Mouse (Mus musculus) heart, adult 2 months (tissue): Measurements from ENCODE around the gene Rbfox3. TPM values are rescaled to one million over a fixed set of nuclear protein-coding genes. Genes with fewer than 3 reads are reported as not detected.

ENCODE experiments used
- DNase-seq, 2 experiments: peaks; one replicate each; pipeline ENCODE4 v3.0.0; 2021
- H3K27ac ChIP-seq: fragments of 200-600 bp; 2 replicates; pipeline ENCODE4 v1.8.1; 2022
- H3K27me3 ChIP-seq: fragments of 200-500 bp; 2 replicates; pipeline ENCODE4 v1.6.1; 2012; ENCODE audit warnings: mild to moderate bottlenecking, low read length, inconsistent platforms, mixed read lengths; ENCODE audit not compliant: control insufficient read depth, insufficient read depth
- H3K36me3 ChIP-seq: fragments of 200-500 bp; 2 replicates; pipeline ENCODE4 v1.6.1; 2012; ENCODE audit warnings: low read length, inconsistent platforms; ENCODE audit not compliant: control insufficient read depth, insufficient read depth
- H3K4me1 ChIP-seq: fragments of 200-500 bp; 2 replicates; pipeline ENCODE4 v1.6.1; 2011; ENCODE audit warnings: low read length; ENCODE audit not compliant: control insufficient read depth, insufficient read depth
- H3K4me3 ChIP-seq: fragments of 200-600 bp; 2 replicates; pipeline ENCODE4 v1.8.1; 2022
- H3K79me2 ChIP-seq: fragments of 200-500 bp; replicated peaks from 2 replicates; pipeline ENCODE4 v1.6.1; 2012; ENCODE audit warnings: mild to moderate bottlenecking, inconsistent platforms, low read length, moderate library complexity, mixed read lengths; ENCODE audit not compliant: control insufficient read depth, insufficient read depth
- H3K9ac ChIP-seq: fragments of 200-500 bp; 2 replicates; pipeline ENCODE4 v1.6.1; 2012; ENCODE audit warnings: low read depth, mild to moderate bottlenecking, control low read depth, inconsistent platforms, low read length, mixed read lengths
- CTCF ChIP-seq: fragments of 200-600 bp; IDR thresholded peaks from 2 replicates; pipeline ENCODE4 v1.8.1; 2022; ENCODE audit warnings: antibody characterized with exemption, mild to moderate bottlenecking, moderate library complexity
- EP300 ChIP-seq: fragments of 200-500 bp; IDR thresholded peaks from 2 replicates; pipeline ENCODE4 v1.6.1; 2011; ENCODE audit warnings: low read depth, low read length, control low read depth; ENCODE audit not compliant: insufficient read depth
- POLR2A ChIP-seq: fragments of 200-500 bp; IDR thresholded peaks from 2 replicates; pipeline ENCODE4 v1.6.1; 2011; ENCODE audit warnings: mild to moderate bottlenecking, low read depth, low read length, control low read depth; ENCODE audit not compliant: insufficient read depth
- WGBS: fragments of 180-500 bp; shearing (Covaris S2); methylation state at CpG from one replicate; pipeline ENCODE4 v1.1.7; 2018; 5-methylcytosine and 5-hydroxymethylcytosine counted together
- intact Hi-C: fragments of 180-260 bp; cut with DNase I; formaldehyde crosslinking; loops from one replicate; pipeline ENCODE4 v1.15.1; 2025
- polyA plus RNA-seq: library from polyadenylated mRNA; depleted of rRNA; stranded (reverse); fragments of >200 nt; gene quantifications from 2 replicates; pipeline ENCODE4 v1.2.3, GENCODE M21; 2012
- total RNA-seq, 2 experiments: library from RNA; stranded (reverse); gene quantifications; 2 replicates each; pipeline ENCODE4 v1.2.3; 2021

The Rbfox3 gene
- total and polyA plus RNA-seq, 3 experiments, result 0.16 to 0.23 TPM; not detected in 1

DNA sequence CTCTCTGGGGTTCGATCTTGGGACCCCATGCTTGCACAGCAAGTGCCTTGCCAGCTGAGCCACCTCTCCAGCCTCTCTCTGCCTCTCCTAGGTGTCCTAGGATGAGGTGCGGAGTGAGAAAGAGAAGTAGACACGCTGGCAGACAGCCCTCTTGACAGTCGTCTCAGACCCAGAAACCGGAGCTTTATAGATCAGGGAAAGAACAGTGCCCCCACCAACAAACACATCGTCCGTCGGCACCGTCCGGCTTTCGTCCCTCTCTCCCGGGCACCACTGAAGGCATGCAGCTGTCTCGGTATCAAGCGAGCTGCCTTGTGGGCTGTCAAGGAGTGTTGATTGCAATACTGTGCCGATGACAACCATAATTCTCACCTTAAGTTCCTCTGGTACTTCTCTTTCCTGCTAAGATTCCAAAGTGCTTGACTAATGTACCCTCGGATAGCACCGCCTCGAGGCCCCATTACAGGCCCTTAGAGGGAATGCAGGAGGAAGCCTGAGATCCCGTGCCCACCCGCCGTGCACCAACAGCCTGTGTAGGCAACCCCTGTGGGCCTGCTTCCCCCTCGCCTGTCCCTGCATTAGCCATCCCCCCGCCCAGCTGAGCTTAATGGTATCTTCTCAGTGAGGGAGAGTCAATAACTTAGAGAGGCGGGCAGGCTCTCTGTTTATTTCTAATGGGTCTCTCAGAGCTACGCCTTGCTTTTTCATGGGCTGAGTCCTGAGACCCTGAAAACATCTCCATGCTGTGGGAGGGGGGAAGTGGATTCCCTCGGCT, 11.4 kb downstream of the Rbfox3 start:
- intact Hi-C loops, result no loop called here
- Histone ChIP-seq H3K27ac (no peak overlapping the region), H3K27me3 (no peaks in the 10 kb centered on the region; the same call in 1 of the 2 replicates), H3K79me2 (no peaks in the 10 kb centered on the region), H3K36me3 (no peaks in the 10 kb centered on the region), H3K9ac (no peak overlapping the region), H3K4me3 (no peak overlapping the region), H3K4me1 (no peaks in the 10 kb centered on the region)
- WGBS, result 39% methylated on average over 26 of the region's 26 CpGs
- DNase-seq, result no peak
- TF ChIP-seq POLR2A, result no peak
- no peak for TF ChIP-seq CTCF
- TF ChIP-seq EP300, result no peak

DNA sequence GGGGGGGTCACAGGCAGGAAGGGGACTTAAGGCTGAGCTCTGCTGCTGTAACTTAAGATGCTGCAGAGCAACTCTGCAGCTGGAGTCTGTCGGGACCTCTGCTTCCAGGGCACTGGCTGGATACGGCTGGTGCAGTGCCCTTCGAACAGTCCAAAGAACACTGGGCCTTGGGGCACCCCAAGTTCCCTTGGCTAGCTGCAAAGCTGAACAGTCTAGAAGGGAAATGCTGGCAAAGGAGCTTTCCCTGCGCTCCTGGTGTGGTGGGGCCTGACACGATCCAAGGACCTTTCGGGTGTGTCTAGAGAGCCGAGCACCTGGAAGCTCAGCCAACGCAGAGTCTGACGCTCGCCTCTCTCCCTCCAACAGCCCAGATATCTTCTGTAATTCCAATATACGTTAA, 12.8 kb downstream of the Rbfox3 start:
- TF ChIP-seq CTCF (no peak), POLR2A (no peak), EP300 (no peak)
- intact Hi-C loops, result no loop called here
- Histone ChIP-seq H3K4me1 (no peaks in the 10 kb centered on the region), H3K9ac (no peak overlapping the region), H3K27me3 (no peaks in the 10 kb centered on the region; the same call in 1 of the 2 replicates), H3K79me2 (no peaks in the 10 kb centered on the region), H3K27ac (no peak overlapping the region), H3K36me3 (no peaks in the 10 kb centered on the region), H3K4me3 (no peak overlapping the region)
- 77% methylated on average over 11 of the region's 11 CpGs for WGBS
- no peak for DNase-seq

DNA sequence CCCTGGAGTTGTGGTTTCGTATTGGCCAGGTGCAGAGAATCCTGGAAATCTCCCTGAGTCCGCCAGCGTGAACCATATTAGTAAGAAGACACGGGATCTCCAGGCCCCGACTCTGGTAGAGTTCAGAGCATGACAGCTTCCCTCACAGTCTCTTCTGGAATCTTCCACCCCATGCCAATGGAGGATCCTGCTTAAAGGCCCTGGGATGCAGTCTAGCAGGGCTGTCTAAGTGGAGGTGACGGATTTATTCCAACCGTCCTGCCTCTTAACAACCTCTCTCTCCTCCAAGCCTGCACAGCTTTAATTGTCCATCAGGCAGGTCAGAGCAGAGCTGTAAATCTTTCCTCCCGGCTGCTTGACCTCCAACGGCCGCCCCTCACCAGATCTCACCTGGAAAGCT, 13.2 kb downstream of the Rbfox3 start:
- H3K27me3 ChIP-seq, result no peaks in the 10 kb centered on the region; the same call in 1 of the 2 replicates
- intact Hi-C loops, result no loop called here

DNA sequence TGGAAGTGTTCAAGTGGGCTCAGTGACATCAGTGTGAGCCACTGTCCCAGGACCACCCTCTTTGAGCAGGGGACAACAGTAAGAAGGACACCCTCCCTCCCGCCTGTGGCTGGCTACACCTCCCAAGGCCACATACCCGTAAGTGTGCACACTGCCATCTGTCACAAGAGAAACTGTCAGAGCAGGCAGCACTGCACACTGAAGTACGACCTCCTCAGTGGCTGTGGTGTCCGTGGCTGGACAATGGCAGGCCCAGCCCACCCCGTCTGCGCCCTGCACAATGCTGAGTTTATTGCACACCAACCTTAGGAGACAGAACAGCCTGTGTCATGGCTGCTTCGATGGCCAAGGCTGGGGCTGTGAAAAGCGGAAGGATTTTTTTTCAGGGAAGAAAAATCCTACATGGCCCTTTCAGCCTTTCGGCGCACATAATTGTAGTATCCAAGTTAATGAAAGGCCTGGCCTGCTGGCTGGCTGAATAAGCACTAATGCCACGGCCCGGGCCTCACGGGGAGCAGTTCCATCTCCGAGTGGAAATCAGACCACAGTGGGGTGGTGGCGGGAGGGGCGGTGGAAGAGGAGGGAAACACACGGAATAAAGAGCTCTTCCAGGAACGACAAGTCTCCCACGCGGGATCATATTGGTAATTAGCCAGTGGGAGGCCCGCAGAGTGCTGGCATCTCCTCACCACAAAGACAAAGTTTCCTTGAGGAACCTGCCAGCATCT, 14.1 kb downstream of the Rbfox3 start:
- H3K4me3 ChIP-seq, result no peak overlapping the region
- intact Hi-C loops, result no loop called here
- H3K4me1 ChIP-seq, result no peaks in the 10 kb centered on the region
- H3K79me2 ChIP-seq, result no peaks in the 10 kb centered on the region
- no peak overlapping the region for H3K9ac ChIP-seq
- H3K36me3 ChIP-seq, result no peaks in the 10 kb centered on the region
- H3K27me3 ChIP-seq, result no peaks in the 10 kb centered on the region
- TF ChIP-seq EP300, result no peak
- no peak for DNase-seq
- H3K27ac ChIP-seq, result no peak overlapping the region
- WGBS, result 80% methylated on average over 21 of the region's 21 CpGs

More for the DNA sequence above, 13.2 kb downstream of the Rbfox3 start:
- Histone ChIP-seq H3K9ac (no peak overlapping the region), H3K36me3 (no peaks in the 10 kb centered on the region), H3K4me1 (no peaks in the 10 kb centered on the region), H3K4me3 (no peak overlapping the region), H3K79me2 (no peaks in the 10 kb centered on the region), H3K27ac (no peak overlapping the region)
- DNase-seq, result no peak
- TF ChIP-seq POLR2A, result no peak
- TF ChIP-seq EP300, result no peak
- no peak for TF ChIP-seq CTCF
- 75% methylated on average over 10 of the region's 10 CpGs for WGBS

DNA sequence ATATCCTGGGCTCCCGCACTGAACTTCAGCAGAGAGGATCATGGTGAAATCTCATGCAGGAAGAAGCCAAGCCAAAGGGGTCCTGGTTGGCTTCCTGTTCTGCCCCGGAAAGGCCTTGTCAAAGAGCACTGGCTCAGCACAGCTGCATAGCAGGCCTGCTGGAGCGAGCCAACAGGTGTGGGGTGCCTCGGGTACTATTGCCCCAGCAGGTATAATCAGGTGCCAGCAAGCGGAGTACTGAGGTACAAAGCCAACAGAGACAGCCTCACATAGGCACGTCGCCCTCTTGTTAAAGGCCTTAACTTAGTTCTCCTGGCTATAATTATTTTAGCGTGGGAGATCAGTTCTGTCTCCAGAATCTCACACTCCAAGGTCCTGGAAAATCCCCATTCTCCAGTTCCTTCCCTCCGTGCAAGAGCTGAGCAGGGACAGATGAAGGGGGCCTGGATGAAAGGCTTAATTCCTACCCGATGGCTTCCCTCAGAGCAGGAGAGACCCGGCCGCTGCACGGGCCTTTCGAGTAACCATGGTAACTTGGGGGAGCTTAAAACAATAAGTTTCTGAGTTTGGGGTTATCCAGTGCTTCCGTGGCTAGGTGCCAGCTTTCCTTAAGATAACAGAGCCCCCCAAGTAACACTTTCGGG, 15.2 kb downstream of the Rbfox3 start:
- Histone ChIP-seq H3K27me3 (no peaks in the 10 kb centered on the region), H3K4me1 (no peaks in the 10 kb centered on the region), H3K27ac (no peak overlapping the region), H3K36me3 (no peaks in the 10 kb centered on the region), H3K79me2 (no peaks in the 10 kb centered on the region), H3K9ac (no peak overlapping the region), H3K4me3 (no peak overlapping the region)
- TF ChIP-seq EP300 (no peak), POLR2A (no peak), CTCF (no peak)
- no peak for DNase-seq
- intact Hi-C loops, result no loop called here
- 68% methylated on average over 16 of the region's 16 CpGs for WGBS
